Mouse (Mus musculus) activated CD4-positive, CD25-positive, alpha-beta regulatory T cell, adult 4 months (primary cell): Measurements from ENCODE around the gene Whamm. TPM values are rescaled to one million over a fixed set of nuclear protein-coding genes. Genes with fewer than 3 reads are reported as not detected.

ENCODE experiments used
- ATAC-seq: one replicate; pipeline ENCODE4 v1.8.0; 2017
- polyA plus RNA-seq, 2 experiments: library from polyadenylated mRNA; unstranded; fragments of 100-300 nt; shearing (Covaris generic); gene quantifications; one replicate each; pipeline ENCODE4 v1.2.1; 2017

The Whamm gene
- polyA plus RNA-seq, 2 experiments from 2014 or later, result 4.1 to 4.4 TPM

GRCm38 (mm10) chr7:81564766-81565165, 6.3 kb upstream of the Whamm start:
- no peak for ATAC-seq

GRCm38 (mm10) chr7:81565381-81566055, 5.5 kb upstream of the Whamm start:
- ATAC-seq, result no peak

- no peak for ATAC-seq
Measured at GRCm38 (mm10) chr7:81566332-81566731, 4.7 kb upstream of the Whamm start.

- ATAC-seq, result no peak
Measured at GRCm38 (mm10) chr7:81566892-81567291, 4.2 kb upstream of the Whamm start, which contains the start of gene Fsd2. TSS of gene Fsd2 (minus strand) at chr7:81566944.

GRCm38 (mm10) chr7:81567396-81567795, 3.7 kb upstream of the Whamm start:
- no peak for ATAC-seq

GRCm38 (mm10) chr7:81569851-81570250, 1.2 kb upstream of the Whamm start:
- ATAC-seq, result no peak

- ATAC-seq, result no peak
Measured at GRCm38 (mm10) chr7:81570271-81570670, 795 bp upstream of the Whamm start.

GRCm38 (mm10) chr7:81570752-81571107, 336 bp upstream of the Whamm start:
- ATAC-seq, result peak; percentile 21

GRCm38 (mm10) chr7:81571941-81572441, 925 bp downstream of the Whamm start:
- ATAC-seq, result peak; percentile 6

- ATAC-seq, result no peak
Measured at GRCm38 (mm10) chr7:81572610-81573268, 1.7 kb downstream of the Whamm start.

- no peak for ATAC-seq
Measured at GRCm38 (mm10) chr7:81573397-81573796, 2.3 kb downstream of the Whamm start.

- no peak for ATAC-seq
Measured at GRCm38 (mm10) chr7:81573821-81574220, 2.8 kb downstream of the Whamm start.

GRCm38 (mm10) chr7:81575606-81576005, 4.5 kb downstream of the Whamm start:
- ATAC-seq, result no peak

GRCm38 (mm10) chr7:81577872-81578271, 6.8 kb downstream of the Whamm start:
- ATAC-seq, result no peak

GRCm38 (mm10) chr7:81578413-81578812, 7.3 kb downstream of the Whamm start:
- ATAC-seq, result no peak

- ATAC-seq, result no peak
Measured at GRCm38 (mm10) chr7:81579312-81579711, 8.2 kb downstream of the Whamm start.

- ATAC-seq, result no peak
Measured at GRCm38 (mm10) chr7:81583512-81583911, 12.4 kb downstream of the Whamm start.

- ATAC-seq, result no peak
Measured at GRCm38 (mm10) chr7:81585326-81585725, 14.3 kb downstream of the Whamm start.

GRCm38 (mm10) chr7:81587238-81587637, 16.2 kb downstream of the Whamm start:
- ATAC-seq, result no peak

GRCm38 (mm10) chr7:81592686-81593085, 21.6 kb downstream of the Whamm start:
- ATAC-seq, result no peak

GRCm38 (mm10) chr7:81593387-81593786, 22.3 kb downstream of the Whamm start:
- no peak for ATAC-seq

- ATAC-seq, result no peak
Measured at GRCm38 (mm10) chr7:81595056-81595455, 24.0 kb downstream of the Whamm start.

GRCm38 (mm10) chr7:81596086-81596485, 25.0 kb downstream of the Whamm start:
- no peak for ATAC-seq

GRCm38 (mm10) chr7:81597660-81598059, 26.6 kb downstream of the Whamm start:
- ATAC-seq, result no peak
